Comparison of ENCODE assay signal across 10 mouse cellular contexts in the genomic region with DNA sequence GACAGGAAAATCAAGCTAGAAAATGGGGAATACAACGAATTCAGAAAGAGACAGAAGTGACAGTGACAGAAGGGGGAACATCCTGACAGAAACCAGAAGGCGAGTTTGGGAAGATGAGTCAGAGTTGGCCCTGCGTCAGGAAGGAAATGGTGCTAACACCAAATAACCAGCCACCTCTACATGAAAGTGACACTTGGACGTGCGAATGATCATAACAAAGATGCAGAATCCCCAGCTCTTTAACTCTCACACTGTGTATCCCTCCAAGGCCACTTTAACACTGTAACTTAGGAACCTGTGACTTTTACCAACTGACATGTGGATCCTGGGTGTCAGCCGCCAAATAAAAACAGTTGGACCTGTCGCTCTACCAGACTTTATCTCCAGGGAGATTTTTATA. TPM values are rescaled to one million over a fixed set of nuclear protein-coding genes. Genes with fewer than 3 reads are reported as not detected.
DNase-seq lines count a peak whose midpoint lies in the region; ATAC-seq lines count a peak whose summit lies in the region.
"Had no signal": no experiment of that assay in that cellular context is flagged by ENCODE, and none has a peak within 500 bp of the region (broad histone marks: within the 10 kb centered on the region; RNA-seq: fewer than 3 reads in every experiment).

No protein-coding gene starts in this region.

- H3K9me3 ChIP-seq in heart, embryonic 14.5 days (ENCODE audit: control insufficient read depth, low read length) = no peaks in the 10 kb centered on the region
- no peaks in the 10 kb centered on the region for H3K9me3 ChIP-seq in hindbrain, embryonic 16.5 days (ENCODE audit: control insufficient read depth, low read length)
- H3K9me3 ChIP-seq in embryonic facial prominence, embryonic 10.5 days = no peaks in the 10 kb centered on the region

- no peaks in the 10 kb centered on the region for H3K36me3 ChIP-seq in heart, embryonic 14.5 days (ENCODE audit: control insufficient read depth, insufficient read depth, low read length)
- H3K36me3 ChIP-seq in hindbrain, embryonic 16.5 days (ENCODE audit: control insufficient read depth, insufficient read depth, low read length) = no peaks in the 10 kb centered on the region
- no peaks in the 10 kb centered on the region for H3K36me3 ChIP-seq in embryonic facial prominence, embryonic 10.5 days (replicated peaks)

- no peak for DNase-seq in heart, postnatal 4 days
- peak; percentile 21 for DNase-seq in 3T3-L1 (ENCODE audit: low read depth, low spot score)
- DNase-seq in brain, adult 2 months (ENCODE audit: low read depth, low spot score) = peak; percentile 64
- no peak for DNase-seq in left cerebral cortex, postnatal 14 days (ENCODE audit: low spot score in 2 of 2)
- DNase-seq in embryonic facial prominence, embryonic 10.5 days (ENCODE audit: low spot score) = no peak
- DNase-seq: gastrocnemius, postnatal 14 days had no signal

- no peak overlapping the region for H3K4me3 ChIP-seq in heart, embryonic 14.5 days (ENCODE audit: control insufficient read depth in 1 of 2, insufficient read depth in 1 of 2, low read depth in 1 of 2, low read length in 2 of 2)
- no peak overlapping the region for H3K4me3 ChIP-seq in hindbrain, embryonic 16.5 days (ENCODE audit: low read length)
- H3K4me3 ChIP-seq in embryonic facial prominence, embryonic 10.5 days = no peak overlapping the region
- H3K4me3 ChIP-seq: erythroblast, embryonic 14.5 days had no signal

- 0 out of 2 replicates have a peak overlapping the region, but pooled peaks have one; percentile 18 for H3K9ac ChIP-seq in heart, embryonic 14.5 days (ENCODE audit: low read length)
- no peak overlapping the region for H3K9ac ChIP-seq in hindbrain, embryonic 16.5 days (ENCODE audit: low read depth, low read length)

- no peak for ATAC-seq in heart, embryonic 14.5 days (ENCODE audit: insufficient number of reproducible peaks, insufficient read depth, low FRiP score, low read depth)
- peak; percentile 62 for ATAC-seq in megakaryocyte, adult 5-6 weeks (ENCODE audit: poor library complexity, severe bottlenecking)
- ATAC-seq in hindbrain, embryonic 16.5 days = no peak

- no peaks in the 10 kb centered on the region for H3K27me3 ChIP-seq in heart, embryonic 14.5 days (ENCODE audit: control insufficient read depth, insufficient read depth, low read length)
- no peaks in the 10 kb centered on the region for H3K27me3 ChIP-seq in hindbrain, embryonic 16.5 days (replicated peaks; ENCODE audit: control insufficient read depth, insufficient read depth, low read length)
- no peaks in the 10 kb centered on the region for H3K27me3 ChIP-seq in embryonic facial prominence, embryonic 10.5 days (replicated peaks; ENCODE audit: low read depth, poor library complexity, severe bottlenecking)

- H3K4me2 ChIP-seq in heart, embryonic 14.5 days (ENCODE audit: low read length) = no peak overlapping the region; the same call in 1 of the 2 replicates
- no peak overlapping the region for H3K4me2 ChIP-seq in hindbrain, embryonic 16.5 days (ENCODE audit: low read length)

- 33% methylated on average over 7 of the region's 7 CpGs for WGBS in heart, embryonic 14.5 days
- 82% methylated on average over 7 of the region's 7 CpGs for WGBS in hindbrain, embryonic 16.5 days
- WGBS in embryonic facial prominence, embryonic 10.5 days = 78% methylated on average over 7 of the region's 7 CpGs

- intact Hi-C loops in left cerebral cortex, postnatal 14 days (cut with DNase I) = no loop called here

- H3K27ac ChIP-seq in heart, embryonic 14.5 days (replicated peaks in 1 of 2; ENCODE audit: control insufficient read depth in 1 of 2, insufficient read depth in 1 of 2, low read depth in 2 of 2, low read length in 2 of 2) = peak overlapping the region in 1 of 2 experiments; percentile 49; a peak in 2 of 4 replicates
- H3K27ac ChIP-seq in hindbrain, embryonic 16.5 days (ENCODE audit: low read depth, low read length) = no peak overlapping the region
- no peak overlapping the region for H3K27ac ChIP-seq in embryonic facial prominence, embryonic 10.5 days (replicated peaks)

- peaks cover 26 to 45% of the 10 kb centered on the region in 2 experiments for H3K4me1 ChIP-seq in heart, embryonic 14.5 days (ENCODE audit: control insufficient read depth in 2 of 2, insufficient read depth in 2 of 2, low read length in 2 of 2)
- H3K4me1 ChIP-seq in hindbrain, embryonic 16.5 days (ENCODE audit: control insufficient read depth, insufficient read depth, low read depth, low read length) = no peaks in the 10 kb centered on the region
- H3K4me1 ChIP-seq in embryonic facial prominence, embryonic 10.5 days = peaks cover 22% of the 10 kb centered on the region

RNA-seq across cellular contexts. Expression of gene Gipc2, which starts 16.6 kb away (rescaled TPM):
- polyA plus RNA-seq in heart, embryonic 14.5 days (2014; fragmentation: Nextera tagmentation; extraction: Ambion mirVana) = 2.9 and 4.1 TPM in 2 replicates
- 1 to 10 TPM; 3.5 to 4.6 TPM for total RNA-seq in heart, postnatal 4 days (2021)
- total RNA-seq in megakaryocyte, adult 5-6 weeks (2015) = not detected in 2 replicates
- total RNA-seq in megakaryocyte, adult 5-6 weeks (2017) = 0.44 TPM in 1 of 2 replicates, not detected in the other
- 1 to 10 TPM; 3.1 to 4.1 TPM for total RNA-seq in left cerebral cortex, postnatal 14 days (2021)
- 9.7 and 11.9 TPM in 2 replicates for polyA plus RNA-seq in hindbrain, embryonic 16.5 days (2015; fragmentation: Nextera tagmentation; extraction: Ambion mirVana)
- 3.6 TPM in 2 replicates for polyA plus RNA-seq in embryonic facial prominence, embryonic 10.5 days (2016; fragmentation: Nextera tagmentation; extraction: Ambion mirVana)
- polyA plus RNA-seq: erythroblast, embryonic 14.5 days had no signal

Comparison
In these comparisons a context has a peak if more than half of its experiments do, and no peak if none do; other contexts are left out.
1. DNase-seq: peak in 3T3-L1 (single experiment) and brain, adult 2 months (single experiment); none in heart, postnatal 4 days (single experiment), left cerebral cortex, postnatal 14 days (0 of 2) and embryonic facial prominence, embryonic 10.5 days (single experiment).